Mouse (Mus musculus) thymus, postnatal 10 days (tissue): Measurements from ENCODE around the gene Ascc2.
"Not testable (repeated sequence)": the region's sequence is repeated elsewhere in the genome, so short reads cannot be mapped to it uniquely, and the experiment has no call there.

Experiments
- DNase-seq, 2 experiments: peaks; one replicate each; pipeline ENCODE4 v3.0.0; 2021; ENCODE audit warnings: low spot score in 2 of 2

Ascc2 gene

DNA sequence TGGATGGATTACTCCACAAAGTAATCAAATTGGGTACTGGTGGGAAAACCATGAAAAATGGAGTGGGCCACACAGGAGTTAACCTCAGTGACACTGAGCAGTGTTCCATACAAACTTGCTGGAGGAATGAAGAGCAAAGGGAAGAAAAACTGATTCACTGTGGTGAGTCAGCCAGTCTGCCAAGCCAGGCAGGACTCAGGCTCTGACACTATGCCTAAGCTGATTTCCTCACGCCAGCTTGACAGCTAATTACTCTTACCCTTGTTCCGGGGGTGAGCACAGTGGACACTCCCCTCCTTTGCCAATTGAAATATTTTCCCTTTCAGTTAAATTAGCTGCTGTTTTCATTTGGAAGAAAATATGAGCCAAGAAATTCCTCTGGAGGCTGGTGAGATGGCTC is 4.1 kb upstream of the Ascc2 start:
- no peak for DNase-seq

DNA sequence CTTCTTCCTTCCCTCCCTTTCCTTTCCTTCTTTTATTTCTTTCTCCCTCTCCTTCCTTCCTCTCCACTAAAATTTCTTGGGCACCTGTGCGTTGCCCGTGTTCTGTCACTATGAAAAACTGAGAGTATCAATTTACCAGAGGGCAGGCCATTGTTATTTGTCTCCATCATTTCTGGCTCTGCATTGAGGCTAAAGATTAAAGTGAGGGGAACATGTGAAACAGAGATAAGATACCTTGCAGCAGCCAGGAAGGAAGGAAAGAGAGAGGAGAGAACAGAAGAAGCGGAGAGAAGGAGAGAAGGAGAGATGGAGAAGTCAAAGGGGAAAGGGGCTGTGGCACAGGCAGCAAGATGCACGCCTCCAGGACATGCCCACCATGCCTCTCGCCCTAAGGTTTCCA is 3.2 kb upstream of the Ascc2 start:
- DNase-seq = no peak

DNA sequence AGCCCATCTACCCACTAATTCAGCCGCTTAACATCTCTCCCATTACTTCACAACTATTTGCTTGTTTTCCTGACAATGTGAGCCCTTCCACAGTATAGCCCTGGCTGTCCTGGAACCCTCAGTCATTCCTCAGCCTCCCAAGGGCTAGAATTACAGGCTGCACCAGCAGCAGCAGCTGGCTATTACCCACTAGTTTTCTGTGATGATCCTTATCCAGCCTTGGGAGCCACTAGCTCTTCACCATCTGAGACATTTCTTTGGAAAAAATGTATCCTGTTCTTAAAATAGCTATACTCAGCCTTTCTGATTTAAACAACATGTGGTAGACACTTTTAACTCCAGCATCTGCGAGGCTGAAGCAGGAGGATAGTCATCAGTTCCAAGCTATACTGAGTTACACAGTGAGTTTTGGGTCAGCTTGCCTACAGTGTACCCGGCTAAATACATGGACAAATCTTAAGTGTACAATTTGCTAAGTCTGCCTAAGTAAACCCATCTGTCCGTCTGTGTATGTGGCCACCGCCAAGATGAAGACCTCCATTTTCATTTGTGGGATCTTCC is 685 bp upstream of the Ascc2 start:
- no peak for DNase-seq

DNA sequence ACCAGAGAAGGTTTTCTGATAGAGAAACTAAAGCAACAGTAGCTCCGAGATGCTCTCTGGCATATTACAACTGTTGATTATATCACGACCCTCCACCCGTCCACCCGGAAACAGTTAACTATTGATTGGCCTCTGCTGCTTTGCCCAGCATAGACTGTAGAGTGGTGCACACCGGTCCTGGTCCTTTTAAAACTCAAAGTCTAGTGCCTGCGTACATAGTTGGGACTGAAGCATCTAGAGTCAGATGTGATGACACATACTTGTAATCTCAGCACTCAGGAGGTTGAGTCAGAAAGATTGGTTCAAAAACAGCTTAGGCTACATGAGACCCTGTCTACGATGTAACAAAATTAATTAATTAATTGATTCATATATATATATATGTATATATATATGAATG is 714 bp downstream of the Ascc2 start:
- no peak for DNase-seq

DNA sequence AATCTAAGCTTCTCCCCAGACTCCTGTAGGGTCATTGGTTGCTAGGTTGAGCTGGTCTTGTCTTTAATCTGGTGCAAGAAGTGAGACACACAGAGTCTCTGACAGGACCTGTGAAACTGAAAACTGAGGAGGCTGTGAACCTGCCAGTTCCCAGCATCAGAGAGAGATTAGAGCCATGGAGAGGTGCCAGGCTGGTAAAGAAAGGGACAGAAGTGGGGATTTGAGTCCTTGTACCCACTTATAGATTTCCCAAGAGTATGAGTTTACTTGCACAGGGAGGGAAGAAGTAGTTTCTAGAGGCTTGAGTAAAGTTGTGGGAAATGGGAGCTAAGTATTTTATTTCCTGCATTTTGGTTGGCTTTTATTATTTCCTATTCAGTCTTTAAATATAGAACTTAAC is 3.6 kb downstream of the Ascc2 start:
- no peak for DNase-seq

DNA sequence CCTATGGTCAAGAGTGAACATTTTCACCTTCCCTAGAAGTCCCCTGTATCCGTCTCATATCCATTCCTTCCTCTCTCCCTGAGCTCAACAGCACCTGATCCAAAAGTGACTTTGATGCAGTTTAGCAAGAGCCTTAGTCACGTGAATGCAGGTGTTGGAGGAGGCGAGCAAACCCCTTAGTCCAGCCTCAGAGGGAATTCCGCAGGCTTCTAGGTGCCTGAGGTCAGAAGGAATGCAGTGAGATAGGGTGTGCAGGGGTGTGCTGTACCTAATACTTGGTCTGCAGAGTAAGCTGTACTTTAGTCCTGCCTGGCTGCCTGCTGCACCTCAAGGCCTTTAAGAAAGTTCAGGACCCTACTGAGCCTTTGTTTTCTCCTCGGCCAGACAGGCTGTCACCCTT is 6.2 kb downstream of the Ascc2 start:
- no peak for DNase-seq

DNA sequence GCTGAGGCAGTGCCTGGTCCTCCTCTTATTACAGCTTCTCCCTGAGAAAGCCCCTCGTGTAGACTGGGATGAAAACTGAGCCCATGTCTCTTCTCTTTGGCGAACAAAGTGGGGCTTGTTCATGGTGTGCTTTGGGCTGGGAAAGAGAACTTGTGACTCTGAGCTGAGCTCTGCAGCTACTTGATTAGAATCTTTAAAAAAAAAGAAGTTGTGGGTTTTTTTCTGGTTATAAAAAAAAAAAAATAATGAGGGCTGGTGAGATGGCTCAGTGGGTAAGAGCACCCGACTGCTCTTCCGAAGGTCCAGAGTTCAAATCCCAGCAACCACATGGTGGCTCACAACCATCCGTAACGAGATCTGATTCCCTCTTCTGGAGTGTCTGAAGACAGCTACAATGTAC is 7.6 kb downstream of the Ascc2 start:
- DNase-seq = not testable (repeated sequence)

DNA sequence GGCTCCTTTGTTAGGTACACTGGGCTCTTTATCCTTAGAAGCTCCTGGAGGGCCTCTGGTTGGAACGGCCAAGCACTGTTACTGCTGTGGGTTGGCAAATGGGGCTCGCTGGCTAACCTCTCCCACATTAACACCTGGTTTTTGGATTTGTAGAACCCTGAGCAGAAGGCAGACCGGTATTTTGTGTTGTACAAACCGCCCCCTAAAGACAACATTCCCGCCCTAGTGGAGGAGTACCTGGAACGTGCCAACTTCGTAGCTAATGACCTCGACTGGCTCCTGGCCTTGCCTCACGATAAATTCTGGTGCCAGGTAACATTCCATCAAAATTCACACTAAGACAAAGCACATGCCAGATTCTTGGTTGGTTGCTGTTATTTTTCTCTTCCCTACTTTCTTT is 8.9 kb downstream of the Ascc2 start:
- DNase-seq = no peak

DNA sequence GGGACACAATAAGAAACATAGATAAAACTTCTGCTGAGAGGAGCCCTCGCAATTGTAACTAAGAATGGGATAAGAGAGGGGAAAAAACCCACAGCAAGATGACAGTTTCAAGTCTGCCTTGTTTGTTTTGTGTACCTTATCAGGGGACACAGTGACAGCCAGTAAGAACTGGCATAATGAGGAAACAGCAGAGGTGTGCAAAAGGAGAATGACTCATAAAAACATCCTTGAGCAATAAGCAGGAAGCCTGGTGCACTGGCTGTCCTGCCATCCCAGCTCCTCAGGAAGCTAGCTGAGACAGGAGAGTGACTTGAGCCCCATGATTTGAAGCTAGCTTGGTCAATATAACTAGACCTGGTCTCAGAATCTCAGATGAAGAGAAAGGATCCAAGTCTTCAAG is 22.3 kb downstream of the Ascc2 start:
- no peak for DNase-seq

DNA sequence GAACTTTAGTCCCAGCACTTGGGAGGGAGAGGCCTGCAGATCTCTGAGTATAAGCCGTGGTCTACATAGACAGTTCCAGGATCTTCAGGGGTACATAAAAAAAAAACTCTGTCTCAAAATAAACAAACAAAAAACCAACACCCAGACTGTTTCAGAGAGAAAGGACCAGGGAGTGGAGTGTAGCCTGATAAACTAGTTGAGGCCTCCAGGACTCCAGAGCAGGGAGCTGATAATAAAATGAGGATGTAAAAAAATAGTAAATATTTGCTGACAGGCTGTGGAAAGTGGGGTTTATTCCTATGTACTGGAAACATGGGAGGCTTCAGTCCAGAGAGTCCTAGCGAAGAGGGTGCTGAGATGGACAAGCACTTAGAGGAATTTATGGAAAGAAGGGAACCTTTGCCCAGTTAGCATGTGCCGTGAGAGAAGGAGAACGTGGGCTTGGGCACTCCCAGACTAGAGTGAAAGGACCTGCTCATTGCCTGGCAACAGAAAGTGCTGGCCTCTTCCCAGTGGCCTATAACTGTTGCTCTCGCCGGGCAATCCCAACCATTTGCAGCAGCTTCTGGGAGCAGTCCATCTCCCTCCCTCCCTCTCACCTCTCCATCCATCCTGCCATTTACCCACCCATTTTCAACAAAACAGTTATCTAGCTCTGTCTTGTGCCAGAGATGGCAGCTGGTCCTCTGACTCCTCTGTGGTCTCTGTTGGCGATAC is 22.9 kb downstream of the Ascc2 start:
- no peak for DNase-seq

DNA sequence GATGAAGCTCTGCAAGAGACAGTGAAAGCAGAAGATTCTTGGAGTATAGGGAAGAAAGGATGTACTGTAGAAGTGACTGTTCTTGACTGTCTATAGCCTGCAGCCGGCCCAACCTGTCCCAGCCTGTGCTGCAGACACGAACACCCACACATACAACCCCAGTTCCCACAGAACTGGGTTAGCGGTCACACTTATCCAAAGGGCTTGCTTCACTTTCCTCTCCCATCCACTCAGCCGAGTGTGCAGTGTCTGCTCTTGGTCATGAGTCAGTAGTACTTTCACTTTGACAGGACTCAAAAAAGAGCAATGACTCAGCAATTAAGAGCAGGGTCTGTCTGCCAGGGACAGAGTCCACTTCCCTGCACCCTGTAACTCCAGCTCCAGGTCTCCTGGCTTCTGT is 23.8 kb downstream of the Ascc2 start:
- DNase-seq = no peak

DNA sequence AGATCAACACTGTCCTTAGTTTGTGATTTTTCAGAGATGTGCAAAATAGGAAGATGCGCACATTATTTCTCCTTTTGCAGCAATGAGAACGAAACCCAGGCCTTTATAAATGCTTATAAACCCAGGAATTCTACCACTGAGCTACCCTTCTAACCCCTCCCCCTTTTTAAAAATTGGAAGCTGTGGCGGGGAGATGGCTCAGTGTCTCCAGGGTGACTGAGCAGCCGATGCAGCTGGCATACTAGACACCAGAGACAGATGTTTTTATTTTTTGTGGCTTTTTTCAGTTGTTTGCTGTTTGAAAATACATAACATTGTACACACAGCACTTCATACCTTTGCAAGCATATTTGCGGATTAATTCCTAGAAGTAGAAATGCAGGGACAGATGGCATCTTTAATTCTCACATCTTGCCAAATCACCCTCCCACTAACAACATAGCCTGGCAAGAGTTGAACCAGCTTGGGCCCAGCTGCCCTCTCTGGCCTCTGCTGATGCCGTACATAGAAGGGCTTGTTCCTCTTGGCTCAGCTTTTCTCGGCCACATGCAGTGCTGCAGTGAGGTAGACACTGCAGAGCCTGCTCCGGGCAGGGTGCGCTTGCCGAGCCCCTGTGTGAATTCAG is 24.4 kb downstream of the Ascc2 start:
- no peak for DNase-seq

DNA sequence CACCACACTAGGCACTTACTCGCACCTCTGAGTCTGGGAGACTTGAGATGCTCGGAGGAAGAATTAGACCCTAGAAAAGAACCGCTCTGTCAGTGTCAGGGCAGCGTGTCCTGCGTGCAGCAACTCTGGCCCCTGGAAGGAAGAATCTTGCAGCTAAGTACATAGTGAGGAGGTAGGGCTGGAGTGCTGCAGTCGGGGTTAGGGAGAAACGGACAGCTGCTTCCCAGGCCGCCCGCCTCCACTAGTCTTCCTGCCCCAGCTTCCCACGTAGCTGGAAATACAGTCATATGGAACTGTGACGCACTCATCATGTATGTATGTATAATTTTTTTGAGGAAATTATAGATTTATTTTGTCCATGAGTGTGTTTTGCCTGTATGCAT is 24.9 kb downstream of the Ascc2 start:
- DNase-seq = no peak

DNA sequence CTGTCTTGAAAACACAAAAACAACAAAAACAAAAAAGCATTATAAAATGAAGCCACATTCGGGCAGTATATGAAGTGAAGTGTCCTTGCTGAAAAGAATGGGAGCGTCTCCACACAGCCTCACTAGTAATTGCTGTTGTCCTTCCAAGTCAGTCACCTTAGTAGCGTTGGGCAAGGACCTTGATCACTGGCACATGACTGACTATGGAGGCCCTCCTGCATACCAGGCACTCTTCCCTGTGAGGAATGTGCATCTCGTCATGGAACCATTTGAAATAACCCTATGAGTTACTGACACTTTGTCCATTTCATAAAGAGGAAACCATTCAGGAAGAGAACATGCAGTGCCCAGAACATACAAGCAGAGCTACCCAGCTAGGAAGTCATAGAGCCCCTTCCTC is 34.2 kb downstream of the Ascc2 start:
- DNase-seq = no peak

DNA sequence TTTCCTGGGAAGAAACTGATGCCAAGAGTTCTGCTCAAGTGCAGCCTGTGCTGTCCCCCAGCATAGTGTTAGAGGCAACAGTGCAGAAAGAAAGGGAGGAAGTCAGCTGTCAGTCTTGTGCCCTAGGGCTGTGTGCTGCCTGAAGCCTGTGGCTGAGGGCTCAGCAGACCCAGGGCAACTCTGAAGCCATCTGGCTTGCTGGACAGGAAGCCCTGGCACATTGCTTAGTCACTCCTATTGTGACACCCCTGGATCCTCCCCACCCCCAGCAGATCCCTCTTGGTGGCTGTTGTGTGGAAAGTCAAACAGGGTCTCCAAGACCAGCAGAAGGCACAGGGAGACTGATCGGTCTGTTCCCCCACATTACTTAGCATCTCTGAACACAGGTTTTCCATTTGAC is 37.0 kb downstream of the Ascc2 start:
- DNase-seq = no peak

DNA sequence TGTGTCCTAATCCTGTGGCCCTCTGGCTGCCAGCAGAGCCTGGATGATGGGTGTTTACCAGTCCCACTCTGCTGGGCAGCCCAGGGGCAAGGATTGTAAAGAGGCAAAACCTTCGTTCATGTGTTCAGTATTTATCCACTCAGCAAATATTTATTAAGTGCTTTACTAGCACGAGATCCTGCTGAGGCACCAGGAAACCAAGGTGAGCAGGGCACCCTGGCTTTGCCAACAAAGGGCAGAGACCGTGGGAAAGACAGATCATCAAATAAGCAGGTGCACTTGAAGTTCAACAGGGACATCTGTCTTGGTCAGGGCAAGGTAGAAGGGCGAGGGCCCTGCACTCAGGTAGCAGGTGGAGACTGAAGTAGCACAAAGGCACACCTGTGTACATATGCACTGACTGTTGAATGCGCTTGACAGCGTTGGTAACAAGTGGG is 37.6 kb downstream of the Ascc2 start:
- DNase-seq = no peak

DNA sequence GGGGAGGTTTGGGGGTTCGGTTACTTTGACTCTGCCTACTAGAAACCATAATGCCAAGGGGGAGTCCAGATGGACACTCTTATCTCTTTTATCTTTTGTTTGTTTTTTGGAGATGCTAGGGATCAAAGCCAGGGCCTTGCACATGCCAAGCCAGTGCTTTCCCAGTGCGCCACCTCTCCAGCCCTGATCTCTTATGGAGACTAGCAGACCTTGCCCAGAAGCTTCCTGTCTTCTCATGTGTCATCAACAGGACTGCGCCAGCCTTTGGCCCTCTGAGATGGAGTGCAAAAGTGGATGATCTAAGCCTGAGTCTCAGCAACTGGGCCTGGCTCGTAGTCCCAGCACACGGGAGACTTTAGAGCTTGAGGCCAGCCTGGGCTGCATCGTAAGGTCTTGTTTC is 38.1 kb downstream of the Ascc2 start:
- DNase-seq = no peak

DNA sequence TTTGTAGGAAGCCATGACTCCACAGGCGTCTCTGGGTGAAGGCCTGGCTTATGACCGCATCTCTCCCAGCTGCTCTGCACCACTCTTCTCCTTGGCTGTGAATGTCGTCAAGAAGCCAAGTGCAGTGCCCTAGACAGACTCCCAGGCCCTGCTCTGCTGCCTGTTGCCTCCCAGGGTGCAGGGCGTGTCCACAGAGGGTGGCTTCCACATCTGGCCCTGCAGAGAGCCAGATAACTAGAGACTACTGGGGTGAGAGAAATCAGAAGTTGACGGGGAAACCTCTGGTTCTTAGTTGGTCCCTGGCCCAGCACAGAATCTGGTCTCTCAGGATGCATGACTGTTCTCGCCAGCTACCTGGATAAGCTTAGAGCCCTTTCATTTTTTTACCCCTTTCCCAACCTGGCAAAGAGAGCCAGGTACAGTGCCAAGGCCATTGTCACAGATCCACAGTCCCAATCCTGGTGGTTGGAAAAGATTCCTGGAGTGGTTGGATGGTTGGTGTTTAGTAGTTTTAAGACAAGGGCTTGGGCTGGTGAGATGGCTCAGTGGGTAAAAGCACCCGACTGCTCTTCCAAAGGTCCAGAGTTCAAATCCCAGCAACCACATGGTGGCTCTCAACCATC is 39.8 kb downstream of the Ascc2 start:
- no peak for DNase-seq

DNA sequence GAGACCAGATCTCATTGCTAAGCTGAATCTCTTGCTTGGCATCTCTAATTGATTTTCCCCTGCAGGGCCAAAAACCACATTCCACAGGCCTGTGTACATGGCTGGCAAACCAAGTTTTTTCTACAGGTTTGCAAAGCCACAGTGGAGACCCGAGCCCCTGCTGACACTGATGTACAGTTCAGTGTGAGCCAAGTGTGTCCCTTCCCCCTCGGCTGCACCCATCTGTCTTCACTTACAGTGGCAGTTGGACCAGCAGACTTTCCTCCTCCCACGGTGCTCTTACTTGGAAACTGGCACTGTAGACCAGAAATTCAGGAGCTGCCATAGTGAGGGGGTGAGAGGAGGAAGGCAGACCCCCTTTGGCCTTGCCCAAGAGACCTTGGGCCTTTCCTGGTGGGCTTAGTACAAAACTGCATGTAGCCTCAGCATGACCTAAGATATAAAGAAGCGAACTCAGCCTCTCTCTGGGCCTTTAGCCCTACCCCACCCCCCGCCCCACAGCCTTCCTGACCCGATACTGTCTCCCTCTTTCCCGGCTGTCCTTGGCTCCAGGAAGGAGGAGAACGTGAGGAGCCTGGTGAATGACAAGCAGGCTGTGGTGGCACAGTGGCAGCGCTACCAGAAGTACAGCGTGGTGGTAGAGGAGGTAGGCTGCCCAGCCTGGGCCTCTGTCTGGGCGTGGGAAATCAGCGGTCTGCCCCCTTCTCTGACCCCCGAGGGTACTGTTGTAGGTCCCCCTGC is 41.3 kb downstream of the Ascc2 start:
- DNase-seq = no peak

DNA sequence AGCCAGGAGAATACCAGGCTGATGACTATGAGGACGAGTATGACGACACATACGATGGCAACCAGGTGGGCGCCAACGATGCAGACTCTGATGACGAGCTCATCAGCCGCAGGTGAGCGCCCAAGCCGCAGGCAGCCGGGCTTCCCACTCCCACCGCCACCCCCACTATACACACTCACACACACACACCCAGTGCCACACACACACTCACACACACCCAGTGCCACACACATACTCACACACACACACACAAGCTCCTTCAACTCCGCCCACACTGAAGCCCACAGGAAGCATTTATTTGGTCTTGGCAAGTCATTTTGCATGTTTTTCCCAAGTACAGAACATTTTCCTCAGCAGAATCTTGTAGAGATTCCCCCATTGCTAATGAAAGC is 41.9 kb downstream of the Ascc2 start:
- no peak for DNase-seq

DNA sequence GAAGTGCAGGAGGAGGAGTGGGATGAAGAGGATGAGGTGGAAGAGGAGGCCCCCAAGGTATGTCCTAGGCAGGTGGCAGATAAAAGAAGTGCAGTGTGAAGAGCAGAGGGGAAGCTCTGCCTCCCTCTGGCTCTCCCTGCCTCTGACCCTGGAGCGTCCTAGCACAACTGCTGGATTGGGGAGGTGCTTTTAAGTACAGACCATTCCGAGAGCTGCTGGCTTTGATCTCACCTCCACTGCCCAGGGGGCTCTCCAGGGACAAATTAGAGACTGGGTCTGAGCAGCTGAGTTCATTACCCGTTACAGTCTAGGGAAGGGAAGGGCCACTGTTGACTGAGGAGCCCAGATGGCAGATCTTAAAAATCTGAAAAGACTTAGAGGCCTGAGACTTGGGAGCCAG is 42.6 kb downstream of the Ascc2 start:
- DNase-seq = no peak

DNA sequence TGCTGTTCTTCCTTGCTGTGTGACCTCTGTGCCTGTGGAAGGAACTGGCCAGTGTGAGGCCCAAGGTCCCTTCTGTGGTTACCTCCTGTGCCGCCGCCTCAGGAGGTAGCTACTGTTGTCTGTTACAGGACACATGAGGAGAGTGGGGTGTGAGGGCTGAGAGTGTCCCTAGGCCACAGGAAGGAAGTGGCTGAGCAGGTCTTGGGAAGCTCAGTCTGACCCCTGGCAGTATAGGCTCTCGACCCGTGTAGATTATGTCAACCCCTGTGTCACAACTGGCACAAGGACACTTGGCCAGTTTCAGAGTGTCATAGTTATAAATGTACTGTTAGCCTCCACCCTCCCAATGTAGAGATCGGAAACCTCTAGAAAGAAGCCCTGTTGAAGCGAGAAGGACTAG is 46.0 kb downstream of the Ascc2 start:
- DNase-seq = no peak

DNA sequence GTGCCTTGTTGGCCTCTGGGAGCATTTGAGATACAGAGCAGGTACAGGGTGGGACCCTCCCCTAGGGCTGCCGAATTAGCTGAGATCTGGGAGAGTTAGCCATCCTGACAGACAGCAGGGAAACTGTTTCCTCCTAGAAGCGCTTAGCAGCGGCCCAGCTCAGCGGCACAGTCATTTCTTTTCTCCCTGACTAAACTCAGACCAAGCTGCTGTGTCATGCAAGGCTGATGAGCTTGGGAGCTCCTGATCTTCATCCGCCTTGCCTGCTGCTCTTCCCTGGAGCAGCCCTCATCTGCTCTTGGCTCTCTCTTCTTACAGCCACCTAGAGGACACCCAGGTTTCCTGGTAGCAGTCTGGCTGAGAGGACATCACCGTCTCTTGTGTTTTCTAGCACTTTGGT is 46.6 kb downstream of the Ascc2 start:
- DNase-seq = no peak
